Mouse (Mus musculus): ENCODE data around the gene Max.
A peak's percentile ranks its signal among the peaks of the same experiment; 100 is the strongest.

Gene Max

DNA sequence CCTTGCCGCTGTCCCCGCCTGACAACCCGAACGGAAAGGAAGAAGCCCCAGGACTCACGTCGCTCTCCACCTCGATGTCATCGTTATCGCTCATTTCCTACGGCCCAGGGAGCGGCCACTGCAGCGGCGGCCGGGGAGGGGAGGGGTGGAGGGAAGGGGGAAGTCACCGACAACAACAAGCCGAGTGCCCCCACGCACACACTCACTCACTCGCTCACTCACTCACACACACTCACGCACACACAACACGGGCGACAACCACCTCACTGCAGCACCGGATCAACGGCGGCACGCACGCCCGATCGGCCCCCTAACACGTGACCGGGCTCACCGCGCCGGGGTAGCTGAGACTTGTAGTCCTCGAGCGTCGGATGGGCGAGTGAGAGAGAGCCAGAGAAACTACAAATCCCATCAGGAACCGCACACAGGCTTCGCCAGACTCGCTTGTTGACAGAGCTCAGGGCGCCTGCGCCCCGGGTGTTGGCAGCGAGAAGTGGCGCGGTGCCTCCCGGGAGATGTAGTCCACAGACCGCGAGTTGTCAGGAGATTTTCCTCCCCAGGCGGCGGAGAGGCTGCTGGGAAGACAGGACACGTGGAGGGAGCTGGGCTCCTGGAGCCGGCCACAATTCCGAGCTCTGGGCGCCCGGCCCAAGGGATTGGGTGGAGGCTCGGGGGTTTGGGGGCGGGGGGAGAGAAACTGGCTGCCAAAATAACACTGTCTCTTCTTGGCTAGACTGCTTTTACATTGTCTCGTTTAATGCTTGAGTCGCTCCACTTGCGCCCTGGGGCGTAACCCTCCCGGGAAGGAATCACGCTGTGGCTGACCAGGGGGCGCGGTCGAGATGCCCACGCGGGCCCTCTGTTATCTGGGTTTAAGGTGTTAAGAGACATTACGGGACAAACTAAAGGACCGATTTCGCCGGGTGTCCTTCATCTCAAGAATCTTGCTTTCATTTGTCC lies at the start of gene Max:
TSS of gene Max (minus strand) at position 270 of the 960 bp plus-strand sequence.
- DNase-seq (ENCODE audit: low spot score): peak; percentile 99

DNA sequence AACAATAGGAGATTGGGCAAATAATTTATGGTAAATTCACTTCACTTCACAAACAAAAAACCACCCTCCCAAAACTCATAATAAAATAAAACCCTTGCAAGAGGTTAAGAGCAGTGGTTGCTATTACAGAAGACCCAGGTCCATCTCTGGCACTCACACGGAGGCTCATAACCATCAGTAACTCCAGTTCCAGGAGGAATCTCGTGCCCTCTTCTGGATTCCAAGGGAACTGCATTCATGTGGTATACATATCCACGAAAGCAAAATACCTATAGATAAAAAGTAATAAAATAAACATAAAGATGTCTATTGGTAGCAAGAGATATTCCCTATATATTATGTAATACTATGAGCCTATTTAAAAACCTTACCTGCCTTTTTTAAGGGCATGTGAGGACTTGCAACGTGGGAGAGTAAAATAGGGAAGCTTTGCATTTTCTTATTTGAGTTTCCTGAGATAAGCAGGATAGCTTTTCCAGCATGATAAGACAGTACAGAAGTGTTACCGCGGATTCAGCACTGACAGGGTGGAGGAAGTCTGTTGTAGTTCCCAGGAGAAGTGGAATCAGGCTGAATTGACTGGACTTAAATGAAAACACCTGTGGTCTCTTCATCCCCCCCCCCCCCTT lies 49.2 kb upstream of the Max start:
- DNase-seq (ENCODE audit: low spot score): no peak

DNA sequence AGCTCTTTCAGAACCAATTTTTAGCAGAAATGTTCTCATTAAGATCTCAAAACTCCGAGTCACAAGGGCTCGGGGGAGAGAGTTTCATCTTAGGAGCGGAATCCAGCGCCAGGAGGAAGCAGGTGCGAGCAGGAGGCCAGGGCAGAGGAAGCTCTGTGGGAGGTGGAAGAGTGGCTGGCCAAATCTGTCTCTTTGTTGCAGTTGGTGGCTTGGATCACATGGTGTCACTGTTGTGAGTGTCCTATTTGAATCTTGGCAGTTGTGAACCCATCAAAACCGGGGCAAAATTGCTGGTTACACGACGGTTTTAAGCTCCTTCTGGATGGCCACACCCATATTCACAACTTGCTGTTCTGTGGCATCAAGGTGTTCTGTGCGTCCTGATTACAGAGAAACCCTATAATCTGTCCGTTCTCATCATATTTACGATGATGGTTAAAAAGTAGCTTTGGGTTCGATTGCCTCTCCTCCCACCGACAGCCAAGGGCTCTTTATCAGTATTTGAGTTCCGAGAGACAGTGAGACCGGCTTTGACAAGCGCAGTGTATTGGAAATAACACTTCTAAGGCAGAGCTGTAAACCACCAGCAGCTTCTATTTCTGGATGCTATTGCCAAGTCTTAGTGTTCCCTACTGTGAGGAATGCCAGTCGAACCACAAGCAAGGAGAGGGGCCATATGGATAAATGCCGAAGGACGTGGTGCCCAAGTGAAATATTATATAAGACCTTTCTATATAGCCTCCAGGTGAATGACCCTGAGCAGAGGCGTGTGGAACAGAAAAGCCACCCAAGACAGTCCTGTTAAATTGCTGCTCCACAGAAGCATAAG lies 47.4 kb upstream of the Max start:
- peak; percentile 20 for DNase-seq (ENCODE audit: low spot score)

DNA sequence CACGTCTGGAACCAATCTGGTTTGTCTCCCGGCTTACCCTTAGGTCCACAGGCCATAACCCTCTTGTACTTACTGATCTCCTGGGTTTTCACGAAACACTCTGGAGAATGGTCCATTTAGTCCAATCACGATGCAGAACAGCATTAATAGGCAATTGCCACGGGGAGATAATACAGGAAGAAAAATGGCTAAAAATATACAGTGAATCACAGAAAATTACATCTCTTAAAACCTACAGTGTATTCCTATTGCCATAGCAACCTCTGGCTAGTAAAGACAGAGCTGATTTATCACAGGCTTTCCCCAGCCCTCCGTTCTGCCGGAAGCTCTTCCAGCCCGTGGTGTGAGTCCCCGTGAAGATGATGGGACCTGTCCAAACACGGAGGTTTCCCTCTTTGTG lies 42.9 kb upstream of the Max start:
- DNase-seq (ENCODE audit: low spot score): no peak

DNA sequence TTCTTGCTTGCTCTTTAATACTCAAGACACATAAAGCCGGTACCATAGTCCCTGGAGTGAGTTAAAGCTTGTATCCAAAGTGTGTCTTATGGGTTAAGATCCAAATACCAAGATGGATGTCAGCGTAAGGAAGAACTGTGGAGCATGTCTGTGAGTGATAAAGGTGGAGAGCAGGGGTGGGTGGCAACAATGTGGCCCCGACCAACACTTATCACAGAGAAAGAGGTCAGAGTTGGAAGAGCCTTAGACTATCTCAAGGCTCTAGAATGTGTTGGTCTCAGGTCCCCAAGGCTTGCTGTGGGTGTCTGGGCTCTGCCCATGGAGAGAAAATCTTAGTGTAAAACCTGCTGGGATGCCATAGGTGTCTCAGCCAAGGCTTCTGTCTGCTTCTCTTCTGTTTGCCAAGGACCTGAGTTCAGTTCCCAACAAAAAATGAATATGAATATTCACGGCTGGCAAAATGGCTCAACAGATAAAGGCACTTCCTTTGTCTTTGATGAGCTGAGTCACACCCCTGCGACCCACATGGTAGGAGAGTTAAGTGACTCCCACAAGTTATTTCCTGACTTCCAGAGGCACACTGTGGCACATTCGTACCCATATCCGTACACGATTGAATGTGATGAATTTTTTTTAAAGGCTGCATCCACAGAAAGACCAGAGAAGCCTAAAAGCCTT lies 40.7 kb upstream of the Max start:
- DNase-seq (ENCODE audit: low spot score): no peak

DNA sequence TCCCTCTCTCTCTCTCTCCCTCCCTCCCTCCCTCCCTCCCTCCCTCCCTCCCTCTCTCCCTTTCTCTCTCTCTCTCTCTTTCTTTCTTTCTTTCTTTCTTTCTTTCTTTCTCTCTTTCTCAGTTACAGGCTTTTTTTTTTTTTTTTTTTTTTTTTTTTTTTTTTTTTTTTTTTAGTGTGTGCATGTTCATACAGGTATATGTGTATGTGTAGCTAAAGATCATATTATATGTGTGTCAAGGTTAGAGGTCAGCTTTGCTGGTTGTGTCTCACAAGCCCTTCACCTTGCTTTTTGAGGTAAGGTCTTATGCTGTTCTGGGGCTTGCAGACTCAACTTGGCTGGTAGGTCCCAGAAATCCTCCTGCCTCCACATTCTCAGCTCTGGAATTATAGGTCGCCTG lies 39.3 kb upstream of the Max start:
- no peak for DNase-seq (ENCODE audit: low spot score)

DNA sequence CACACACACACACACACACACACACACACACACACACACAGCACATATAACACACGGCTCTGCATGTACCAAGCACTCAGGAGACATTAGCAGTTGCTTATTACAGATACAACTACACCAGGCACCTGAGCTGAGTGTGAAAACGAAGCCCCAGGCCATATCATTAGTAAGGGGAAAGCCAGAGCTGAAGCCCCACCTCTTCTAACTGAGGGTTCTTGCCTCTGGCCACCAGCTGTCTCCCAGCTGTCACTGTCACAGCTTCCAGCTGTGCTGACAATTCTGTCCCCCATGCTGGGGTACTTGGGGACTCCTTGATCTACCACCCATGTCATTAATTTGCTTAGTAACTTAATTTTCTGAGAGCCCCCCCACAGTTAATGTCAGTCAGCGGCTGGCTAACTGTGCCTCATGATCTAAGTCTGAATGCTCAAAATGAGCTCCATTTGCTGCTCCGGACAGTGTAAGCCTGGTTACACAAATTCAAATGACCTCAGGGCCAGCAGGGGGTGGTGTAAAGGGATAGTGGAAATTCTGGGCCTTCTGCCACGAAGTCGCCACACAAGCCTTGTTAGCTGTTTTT lies 38.8 kb upstream of the Max start:
- DNase-seq (ENCODE audit: low spot score): peak; percentile 91

DNA sequence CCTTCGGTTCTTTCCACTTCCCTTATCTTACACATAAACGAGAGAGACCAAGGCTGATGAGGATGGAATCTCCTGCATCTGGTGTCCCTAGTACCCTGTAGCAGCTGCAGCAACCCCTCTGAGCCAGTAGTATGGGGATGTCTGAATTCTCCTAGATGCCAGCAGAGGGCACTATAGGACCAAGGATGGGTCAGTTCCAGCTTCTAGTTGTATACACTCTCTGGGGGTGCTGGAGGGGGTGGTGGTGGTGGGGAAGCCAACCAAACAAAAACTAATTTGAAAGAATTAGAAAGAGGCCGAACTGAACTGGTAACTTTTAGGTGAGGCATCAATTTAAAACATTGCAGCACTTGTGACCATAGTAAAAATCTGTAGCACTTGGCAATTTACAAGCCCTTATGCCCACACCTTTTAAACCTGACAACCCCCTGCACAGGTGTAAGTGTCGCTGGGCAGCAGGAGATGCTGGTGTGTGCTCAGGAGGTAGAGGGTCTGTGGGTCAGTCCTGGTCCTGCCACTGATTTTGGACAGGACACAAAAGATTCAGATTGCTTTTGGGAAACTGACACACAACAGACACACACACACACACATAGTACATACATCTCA lies 38.2 kb upstream of the Max start:
- DNase-seq (ENCODE audit: low spot score): peak; percentile 77

DNA sequence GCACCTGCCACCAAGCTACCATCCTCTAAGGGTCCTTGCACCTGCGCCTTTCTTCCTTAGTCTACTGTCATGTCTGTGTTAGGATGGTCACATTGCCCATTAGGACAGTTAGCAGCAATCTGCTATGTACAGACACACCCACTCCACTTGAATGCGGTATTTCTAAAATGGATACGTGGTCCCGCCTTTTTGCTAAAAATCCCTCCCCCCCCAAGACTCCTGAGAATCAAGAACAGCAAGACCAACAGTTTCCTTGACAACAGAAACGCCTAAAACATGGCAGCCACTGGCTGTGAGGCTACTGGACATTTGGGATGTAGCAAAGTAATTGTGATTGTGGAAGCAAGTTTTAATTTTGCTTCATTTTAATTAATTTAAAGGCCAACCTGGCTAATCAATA lies 32.8 kb upstream of the Max start:
- no peak for DNase-seq (ENCODE audit: low spot score)

DNA sequence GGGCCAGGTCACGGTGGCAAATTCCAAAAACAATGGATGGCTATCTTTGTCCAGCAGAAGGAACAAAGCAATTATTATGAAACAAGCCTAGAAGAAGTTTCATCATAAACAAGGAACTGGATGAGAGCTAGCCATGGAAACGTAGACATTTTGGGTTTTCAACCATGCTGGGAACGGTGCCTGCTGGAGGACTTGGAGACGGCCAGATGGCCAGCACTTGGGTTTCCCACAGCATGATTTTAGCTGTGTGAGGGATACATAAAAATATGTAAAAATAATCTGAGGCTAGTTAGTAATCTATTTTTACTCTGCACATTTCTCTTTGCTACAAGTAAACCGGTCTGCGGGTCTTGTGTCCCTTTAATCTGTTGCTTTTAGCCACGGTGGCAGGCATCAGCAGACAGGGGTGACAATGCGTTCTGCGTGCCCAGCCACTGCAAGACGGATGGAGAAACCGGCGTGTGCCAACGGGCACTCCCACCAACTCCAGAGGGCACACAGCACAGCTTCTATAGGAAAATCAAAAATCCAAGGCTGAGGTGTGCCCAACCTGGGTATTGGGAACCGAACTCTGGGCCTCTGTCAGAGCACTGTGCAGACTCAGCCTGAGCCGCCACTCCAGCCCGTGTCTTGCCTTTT lies 31.0 kb upstream of the Max start:
- peak; percentile 13 for DNase-seq (ENCODE audit: low spot score)

DNA sequence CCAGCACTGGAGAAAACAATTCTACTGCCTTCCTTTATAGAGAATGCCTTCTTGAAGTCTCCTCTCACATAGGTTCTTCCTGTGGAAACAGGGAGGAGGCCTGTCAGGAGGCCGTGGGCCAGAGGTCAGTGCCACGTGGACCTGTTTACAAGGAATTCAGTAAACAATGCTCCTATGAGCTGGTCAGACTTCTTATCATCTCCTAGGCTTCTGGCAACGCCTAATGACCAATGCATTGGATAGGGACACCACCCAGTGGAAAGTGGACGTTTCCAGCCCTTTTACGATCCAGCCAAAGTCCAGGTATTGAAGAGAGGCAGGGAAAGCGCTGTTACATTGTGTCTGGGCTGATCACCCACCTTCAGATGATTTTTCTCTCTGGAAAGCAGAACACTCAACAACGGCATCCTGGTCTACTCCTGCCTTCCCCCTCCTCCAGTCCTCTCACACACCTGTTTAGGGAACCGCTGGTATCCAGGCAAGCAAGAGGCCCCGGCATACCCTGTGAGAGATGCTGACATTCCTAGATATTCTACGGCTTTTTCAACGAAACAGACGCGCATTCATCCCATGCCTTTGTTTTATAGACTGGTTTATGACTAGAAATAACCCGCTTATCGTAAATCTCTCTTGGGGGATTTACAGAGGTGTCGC lies 20.9 kb upstream of the Max start:
- no peak for DNase-seq (ENCODE audit: low spot score)

DNA sequence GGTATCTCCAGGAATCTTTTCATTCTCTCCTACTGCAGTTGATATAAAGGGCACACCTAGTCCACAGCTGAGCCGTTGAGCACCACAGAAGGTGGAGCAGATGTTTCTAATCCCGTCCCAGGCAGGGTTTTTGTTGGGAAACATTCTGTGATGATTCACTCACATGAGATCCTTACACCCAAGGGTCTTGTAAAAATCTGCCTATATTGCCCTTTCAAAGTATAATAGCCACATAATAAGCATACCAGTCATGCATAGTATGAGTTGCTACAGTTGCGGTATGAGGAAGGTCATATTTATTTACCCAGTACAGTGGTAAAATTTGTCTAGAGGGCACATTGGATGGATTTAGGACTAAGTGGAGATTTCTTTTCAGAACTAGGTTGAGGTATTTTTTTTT lies 17.5 kb upstream of the Max start:
- DNase-seq (ENCODE audit: low spot score): no peak

DNA sequence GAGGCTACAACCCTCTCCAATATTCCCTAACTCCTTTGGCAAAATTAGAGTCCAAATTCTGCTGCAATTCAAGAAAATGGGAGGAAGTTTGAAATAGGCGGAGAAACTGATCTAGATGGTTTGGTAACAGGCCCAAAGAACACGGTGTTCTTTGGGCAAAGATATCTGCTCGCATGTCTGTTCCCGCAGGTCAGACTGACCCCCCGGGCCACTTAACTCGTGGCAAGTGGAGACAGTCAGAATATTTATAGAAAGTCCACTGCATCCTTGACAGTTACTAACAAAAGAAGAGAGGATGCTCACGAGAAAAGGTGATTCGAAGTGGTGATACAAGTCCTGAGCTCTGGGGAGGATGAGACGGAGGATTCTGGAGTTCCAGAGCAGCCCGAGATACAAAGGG lies 10.7 kb upstream of the Max start:
- no peak for DNase-seq (ENCODE audit: low spot score)

DNA sequence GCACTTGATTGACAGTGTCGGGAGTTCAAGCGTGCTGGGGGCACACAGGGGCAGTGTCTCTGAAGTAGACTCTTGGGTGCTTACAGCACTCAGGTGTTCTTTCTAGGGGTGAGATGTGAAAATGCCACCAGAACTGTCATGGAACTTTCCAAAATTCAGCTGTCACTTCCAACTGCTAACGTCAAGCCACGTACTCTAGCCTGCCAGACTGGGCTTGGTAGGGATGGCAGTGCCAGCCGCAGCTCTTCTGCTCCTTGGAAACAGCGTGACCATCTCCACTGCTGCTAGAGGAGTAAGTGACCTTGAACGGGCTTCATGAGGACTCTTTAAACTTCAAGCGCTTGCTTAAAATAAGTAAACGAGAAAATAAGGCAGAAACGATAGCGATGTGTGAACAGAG lies 10.2 kb upstream of the Max start:
- no peak for DNase-seq (ENCODE audit: low spot score)

DNA sequence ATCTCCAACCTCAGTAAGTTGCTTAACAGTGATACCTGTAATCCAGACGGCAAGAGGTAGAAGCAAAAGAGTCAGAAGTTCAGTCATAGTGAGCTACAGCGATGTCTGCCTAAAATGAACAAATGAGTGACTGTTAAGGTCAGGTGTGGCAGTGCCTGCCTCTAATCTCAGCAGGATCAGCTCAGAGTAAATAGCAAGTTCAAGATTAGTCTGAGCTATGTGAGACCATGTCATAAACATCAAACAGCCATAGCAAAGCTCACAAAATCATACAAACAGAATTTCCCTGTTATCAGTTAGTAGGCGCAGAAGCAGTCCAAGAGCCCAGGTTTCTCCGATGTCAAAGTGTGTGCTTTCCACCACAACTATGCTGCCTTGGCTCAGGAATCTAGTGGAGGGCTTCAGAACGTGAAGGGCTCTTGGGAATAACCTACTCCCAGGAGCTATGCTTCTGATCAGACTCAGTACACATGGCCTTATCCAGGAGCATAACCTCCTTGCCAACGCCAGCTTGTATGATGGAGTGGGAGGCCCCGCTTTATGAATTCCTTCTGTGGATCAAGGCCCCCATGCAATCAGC lies 9.7 kb upstream of the Max start:
- DNase-seq (ENCODE audit: low spot score): no peak

DNA sequence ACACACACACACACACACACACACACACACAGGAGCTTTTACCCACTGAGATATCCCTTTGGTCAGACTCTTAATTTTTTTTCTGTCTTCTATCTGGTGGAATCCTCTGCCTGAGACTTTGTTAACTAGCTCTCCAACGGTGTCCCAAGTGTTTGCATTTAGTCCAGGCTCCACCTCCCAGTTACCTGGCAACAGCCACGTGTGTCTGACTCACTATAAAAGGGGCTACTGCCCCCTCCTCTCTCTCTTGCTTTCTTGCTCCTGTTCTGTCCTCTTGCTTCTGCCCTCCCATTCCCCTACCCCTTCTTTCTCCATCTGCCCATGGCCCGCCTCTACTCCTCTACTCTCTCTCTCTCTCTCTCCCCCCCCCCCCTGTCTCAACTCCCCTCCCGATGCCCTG lies 3.9 kb upstream of the Max start:
- DNase-seq (ENCODE audit: low spot score): no peak

DNA sequence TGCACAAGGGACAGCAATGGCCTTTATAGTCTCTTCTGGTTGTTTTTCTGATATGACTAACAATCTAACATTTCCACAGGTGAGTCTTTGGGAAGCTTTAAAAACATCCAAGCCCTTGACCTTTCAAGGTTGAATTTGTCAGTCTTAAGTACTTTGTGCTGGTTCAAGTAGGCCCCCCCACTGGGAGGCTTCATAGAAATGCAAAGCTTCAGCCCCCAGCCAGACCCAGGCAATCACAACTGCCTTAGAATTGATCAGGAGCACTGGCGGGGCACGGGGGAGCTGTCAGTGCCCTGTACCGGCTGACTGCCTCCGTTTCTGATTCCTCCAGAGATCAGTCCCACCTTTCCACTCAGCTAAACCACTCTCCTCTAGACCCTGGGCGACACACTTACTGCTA lies 3.1 kb upstream of the Max start:
- DNase-seq (ENCODE audit: low spot score): no peak

DNA sequence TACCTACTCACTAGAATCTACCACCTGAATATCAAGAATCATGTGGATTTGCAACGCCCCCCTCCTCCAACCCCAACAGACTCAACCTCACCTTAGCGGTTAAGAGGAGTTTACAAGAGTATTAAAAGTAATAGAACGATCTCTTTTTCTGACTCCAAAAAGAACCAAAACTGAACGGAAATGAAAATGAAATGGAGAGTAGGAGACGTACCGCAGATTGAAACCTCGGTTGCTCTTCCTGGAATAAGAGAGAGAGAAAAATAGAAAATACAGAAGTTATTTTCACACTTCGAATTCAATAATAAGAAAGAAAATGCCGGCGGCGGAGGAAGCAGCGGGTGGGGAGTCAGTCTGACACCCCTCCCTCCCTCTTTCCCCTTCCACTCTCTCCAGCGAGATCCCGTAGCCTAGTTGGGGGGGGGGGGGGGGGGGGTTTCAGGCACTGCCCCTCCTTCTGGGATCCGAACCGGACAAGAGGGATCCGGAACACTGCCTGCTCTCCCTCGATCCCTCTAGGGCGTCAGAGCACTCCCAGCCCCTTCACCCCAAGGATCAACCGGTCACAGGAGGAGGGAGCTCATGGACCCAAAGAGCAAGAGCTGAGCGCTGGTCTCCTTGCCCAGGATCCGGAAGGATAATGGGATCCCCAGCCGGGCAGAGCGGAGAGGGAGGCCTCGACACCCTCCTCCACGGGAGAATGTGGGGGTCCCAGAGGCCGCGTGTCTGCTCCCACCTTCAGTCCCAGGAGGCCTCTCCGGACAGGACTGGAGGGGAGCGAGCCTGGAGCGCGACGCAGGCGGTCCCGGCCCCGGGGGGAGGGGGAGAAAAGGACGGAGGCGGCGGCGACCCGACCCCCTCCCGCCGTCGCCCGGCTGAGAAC lies 709 bp downstream of the Max start:
- DNase-seq (ENCODE audit: low spot score): peak; percentile 40

DNA sequence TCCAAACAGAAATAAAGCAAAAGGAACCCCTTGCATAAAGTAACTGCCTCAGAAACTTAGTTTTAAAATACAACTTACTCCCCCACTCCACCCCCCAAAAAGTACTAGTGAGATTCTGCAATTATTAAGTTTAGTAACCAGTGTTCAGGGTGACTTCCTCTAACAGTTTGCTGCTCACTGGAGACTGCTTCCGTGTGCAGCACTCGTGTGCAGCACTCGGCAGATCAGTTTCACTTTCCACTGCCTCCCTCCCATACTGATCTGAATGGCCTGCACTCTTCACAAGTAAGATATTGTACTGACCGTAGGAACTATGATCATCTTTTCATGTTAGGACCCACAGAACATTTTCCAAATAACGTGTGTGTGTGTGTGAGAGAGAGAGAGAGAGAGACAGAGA lies 4.3 kb downstream of the Max start:
- peak; percentile 39 for DNase-seq (ENCODE audit: low spot score)

All from adipocyte (in vitro differentiated cells).